Mouse (Mus musculus) stomach, postnatal 0 days (tissue): ENCODE measurements around the gene Ruvbl2.

ENCODE experiments used
- CTCF ChIP-seq: IDR thresholded peaks from 2 replicates; pipeline ENCODE4 v1.5.1; 2016; ENCODE audit warnings: antibody characterized with exemption, low read depth, mild to moderate bottlenecking, moderate library complexity
- EP300 ChIP-seq: optimal IDR thresholded peaks from 2 replicates; pipeline ENCODE3; 2016; ENCODE audit warnings: antibody characterized with exemption

DNA sequence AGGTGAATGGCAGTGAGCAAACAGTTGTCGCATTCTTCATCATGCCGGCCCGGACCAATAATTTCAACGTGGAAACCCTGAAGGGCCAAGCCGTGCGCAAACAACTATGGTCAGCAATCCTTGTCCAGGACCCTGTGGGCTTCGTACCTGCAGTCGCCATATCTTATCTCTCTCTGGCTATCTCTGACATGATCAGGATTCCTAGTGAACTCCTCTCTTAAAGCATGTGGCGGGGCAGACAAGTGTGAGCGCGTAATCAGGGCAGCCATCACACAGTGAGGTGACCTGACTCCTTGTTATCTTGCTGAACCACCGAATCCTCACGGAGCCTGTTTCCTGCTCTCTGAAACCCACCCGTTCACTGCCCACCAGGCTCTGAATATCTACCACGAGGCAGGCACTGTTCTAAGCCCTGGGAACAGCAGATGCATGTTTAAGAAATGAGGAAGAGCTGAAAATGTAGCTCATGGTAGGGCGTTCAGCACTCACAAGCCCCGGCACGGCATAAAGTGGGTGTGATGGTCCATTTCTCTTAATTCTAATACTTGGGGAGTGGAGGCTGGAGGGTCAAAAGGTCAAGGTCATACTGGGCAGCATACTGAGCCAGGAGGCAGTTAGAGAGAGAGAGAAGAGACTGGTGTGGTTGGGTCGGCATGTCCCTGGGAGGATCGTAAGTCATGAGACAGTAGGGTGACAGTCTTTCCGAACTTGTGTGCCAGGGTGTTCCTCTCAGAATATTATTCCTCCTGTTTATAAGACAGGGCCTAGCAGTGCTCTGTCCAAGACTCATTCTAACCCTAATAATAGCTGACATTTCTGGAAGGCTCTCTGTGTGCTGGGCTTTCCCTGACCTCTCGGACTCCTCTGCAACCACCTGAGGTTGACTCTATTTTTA lies 5.9 kb upstream of the Ruvbl2 start:
- TF ChIP-seq CTCF (no peak), EP300 (no peak)
